Mouse (Mus musculus) hindbrain, embryonic 15.5 days (tissue): ENCODE data around the gene Neurl1b. TPM values are rescaled to one million over a fixed set of nuclear protein-coding genes. Genes with fewer than 3 reads are reported as not detected.

Source experiments
- ATAC-seq: fragments of 200-750 bp; cut with Nextera tagmentation; 2 replicates; pipeline ENCODE4 v1.8.0; 2017; ENCODE audit warnings: low read depth, moderate number of reproducible peaks, moderate TSS enrichment; ENCODE audit not compliant: low FRiP score
- H3K27ac ChIP-seq: fragments of 300-500 bp; sonication (generic); replicated peaks from 2 replicates; pipeline ENCODE4 v1.5.1; 2015; ENCODE audit warnings: mild to moderate bottlenecking, inconsistent platforms
- H3K27me3 ChIP-seq: fragments of 300-500 bp; sonication (generic); 2 replicates; pipeline ENCODE4 v1.6.1; 2015; ENCODE audit warnings: control low read depth, inconsistent platforms
- H3K36me3 ChIP-seq: fragments of 300-500 bp; sonication (generic); 2 replicates; pipeline ENCODE4 v1.6.1; 2015; ENCODE audit warnings: control low read depth, inconsistent platforms
- H3K4me1 ChIP-seq: fragments of 300-500 bp; sonication (generic); replicated peaks from 2 replicates; pipeline ENCODE4 v1.6.1; 2015; ENCODE audit warnings: control low read depth, inconsistent platforms
- H3K4me2 ChIP-seq: fragments of 300-500 bp; sonication (generic); 2 replicates; pipeline ENCODE4 v1.6.1; 2015; ENCODE audit warnings: moderate library complexity, mild to moderate bottlenecking, inconsistent platforms
- H3K4me3 ChIP-seq: fragments of 300-500 bp; sonication (generic); 2 replicates; pipeline ENCODE4 v1.5.1; 2015; ENCODE audit warnings: mild to moderate bottlenecking, inconsistent platforms
- H3K9ac ChIP-seq: fragments of 300-500 bp; sonication (generic); 2 replicates; pipeline ENCODE4 v1.6.1; 2015; ENCODE audit warnings: inconsistent platforms
- H3K9me3 ChIP-seq: fragments of 300-500 bp; sonication (generic); 2 replicates; pipeline ENCODE4 v1.6.1; 2016; ENCODE audit warnings: control low read depth, inconsistent platforms
- WGBS: fragments of 180-500 bp; shearing (Covaris S2); methylation state at CpG from one replicate; pipeline ENCODE4 v1.1.7; 2015; 5-methylcytosine and 5-hydroxymethylcytosine counted together
- polyA plus RNA-seq: library from polyadenylated mRNA; unstranded; fragments of >200 nt; fragmentation: Nextera tagmentation; extraction: Ambion mirVana; gene quantifications from 2 replicates; pipeline ENCODE4 v1.2.1, GENCODE M21; 2015

Neurl1b gene
- 1.6 and 1.9 TPM in 2 replicates for polyA plus RNA-seq

- Histone ChIP-seq H3K4me2 (peak within 1 kb of the TSS; percentile 84), H3K27ac (peak within 1 kb of the TSS; percentile 61), H3K9ac (peak within 1 kb of the TSS; percentile 73), H3K4me1 (peaks cover 21% of the 10 kb centered on the region), H3K27me3 (peaks cover 7% of the 10 kb centered on the region), H3K4me3 (peak within 1 kb of the TSS; percentile 92), H3K9me3 (no peaks in the 10 kb centered on the region), H3K36me3 (no peaks in the 10 kb centered on the region)
- peak; percentile 68 for ATAC-seq
- under 1% methylated on average over 95 of the region's 105 CpGs for WGBS
These were observed at the start of gene Neurl1b for GRCm38 (mm10) chr17:26414523-26415354. TSS of gene Neurl1b (plus strand) at chr17:26414829.

GRCm38 (mm10) chr17:26366792-26367191, 47.8 kb upstream of the Neurl1b start:
- Histone ChIP-seq H3K9me3 (no peaks in the 10 kb centered on the region), H3K4me3 (no peak overlapping the region), H3K4me1 (peaks cover 42% of the 10 kb centered on the region), H3K9ac (no peak overlapping the region), H3K27me3 (no peaks in the 10 kb centered on the region), H3K4me2 (no peak overlapping the region), H3K27ac (no peak overlapping the region), H3K36me3 (no peaks in the 10 kb centered on the region)
- WGBS, result 75% methylated on average over 4 of the region's 4 CpGs
- no peak for ATAC-seq

GRCm38 (mm10) chr17:26368336-26368992, 46.2 kb upstream of the Neurl1b start:
- H3K4me2 ChIP-seq, result no peak overlapping the region
- no peak overlapping the region for H3K4me3 ChIP-seq
- no peaks in the 10 kb centered on the region for H3K36me3 ChIP-seq
- no peak overlapping the region for H3K9ac ChIP-seq
- ATAC-seq, result no peak
- 64% methylated on average over 10 of the region's 10 CpGs for WGBS
- H3K9me3 ChIP-seq, result no peaks in the 10 kb centered on the region
- H3K4me1 ChIP-seq, result peaks cover 28% of the 10 kb centered on the region
- H3K27ac ChIP-seq, result no peak overlapping the region
- no peaks in the 10 kb centered on the region for H3K27me3 ChIP-seq

GRCm38 (mm10) chr17:26370521-26371245, 43.9 kb upstream of the Neurl1b start:
- no peaks in the 10 kb centered on the region for H3K9me3 ChIP-seq
- H3K4me3 ChIP-seq, result no peak overlapping the region
- H3K4me2 ChIP-seq, result no peak overlapping the region
- no peak for ATAC-seq
- no peaks in the 10 kb centered on the region for H3K36me3 ChIP-seq
- H3K27ac ChIP-seq, result no peak overlapping the region
- 44% methylated on average over 9 of the region's 9 CpGs for WGBS
- peaks cover 17% of the 10 kb centered on the region; the same call in 1 of the 2 replicates for H3K4me1 ChIP-seq
- no peak overlapping the region for H3K9ac ChIP-seq
- H3K27me3 ChIP-seq, result no peaks in the 10 kb centered on the region

GRCm38 (mm10) chr17:26371246-26371535, 43.4 kb upstream of the Neurl1b start:
- ATAC-seq, result no peak
- no peak overlapping the region for H3K4me2 ChIP-seq
- H3K9me3 ChIP-seq, result no peaks in the 10 kb centered on the region
- no peak overlapping the region for H3K27ac ChIP-seq
- 62% methylated on average over 3 of the region's 3 CpGs for WGBS
- peaks cover 16% of the 10 kb centered on the region; the same call in 1 of the 2 replicates for H3K4me1 ChIP-seq
- no peak overlapping the region for H3K9ac ChIP-seq
- no peaks in the 10 kb centered on the region for H3K27me3 ChIP-seq
- H3K36me3 ChIP-seq, result no peaks in the 10 kb centered on the region
- no peak overlapping the region for H3K4me3 ChIP-seq

DNA sequence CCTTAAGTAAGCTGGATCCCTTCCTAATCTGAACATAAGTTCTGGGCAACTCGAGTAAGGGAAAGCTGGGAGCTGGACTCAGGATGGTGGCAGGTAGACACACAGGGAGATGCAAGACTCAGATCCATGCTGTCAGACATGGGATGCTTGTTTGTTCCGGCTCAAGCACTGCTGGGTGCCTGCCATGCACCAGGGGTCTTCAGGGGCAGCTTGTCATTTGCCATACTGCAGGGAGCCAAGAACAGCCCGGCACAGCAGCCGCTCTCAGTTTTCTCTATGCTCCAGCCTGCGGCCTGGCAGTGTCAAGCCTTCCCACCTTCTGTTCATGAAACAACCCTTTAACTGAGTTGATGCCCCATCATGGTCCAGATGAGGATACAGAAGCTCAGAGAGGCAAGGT, 41.4 kb upstream of the Neurl1b start:
- Histone ChIP-seq H3K27ac (no peak overlapping the region), H3K4me2 (no peak overlapping the region), H3K36me3 (no peaks in the 10 kb centered on the region), H3K4me3 (no peak overlapping the region), H3K9ac (no peak overlapping the region), H3K4me1 (peaks cover 11% of the 10 kb centered on the region; the same call in 1 of the 2 replicates), H3K27me3 (no peaks in the 10 kb centered on the region), H3K9me3 (no peaks in the 10 kb centered on the region)
- ATAC-seq, result no peak
- WGBS, result 72% methylated on average over 5 of the region's 5 CpGs

DNA sequence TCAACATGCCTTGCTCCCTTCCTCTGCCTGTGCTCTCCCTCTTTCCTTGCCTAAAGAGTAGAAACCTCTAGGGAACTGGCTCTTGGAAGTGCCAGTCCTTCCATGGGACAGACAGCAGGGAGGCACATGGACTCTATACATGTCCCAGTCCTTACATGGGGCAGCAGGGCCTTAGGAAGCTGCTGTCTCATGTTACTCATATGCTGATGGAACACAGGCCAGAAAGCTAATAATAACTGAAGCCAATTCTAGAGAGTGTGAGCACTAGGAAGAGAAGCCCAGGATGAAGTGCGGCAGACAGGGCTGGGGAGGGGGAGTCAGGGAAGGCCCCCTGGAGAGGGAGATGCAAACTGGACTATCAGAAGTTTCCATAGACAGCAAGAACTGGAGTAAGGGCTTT, 38.2 kb upstream of the Neurl1b start:
- no peak for ATAC-seq
- peaks cover 15% of the 10 kb centered on the region for H3K4me1 ChIP-seq
- no peak overlapping the region for H3K4me2 ChIP-seq
- H3K36me3 ChIP-seq, result no peaks in the 10 kb centered on the region
- H3K9ac ChIP-seq, result no peak overlapping the region
- H3K27me3 ChIP-seq, result no peaks in the 10 kb centered on the region
- H3K9me3 ChIP-seq, result no peaks in the 10 kb centered on the region
- no peak overlapping the region for H3K27ac ChIP-seq
- H3K4me3 ChIP-seq, result no peak overlapping the region
- WGBS, result 81% methylated on average over 1 of the region's 1 CpGs

- Histone ChIP-seq H3K9ac (no peak overlapping the region), H3K4me2 (no peak overlapping the region), H3K4me1 (peaks cover 23% of the 10 kb centered on the region), H3K36me3 (no peaks in the 10 kb centered on the region), H3K9me3 (no peaks in the 10 kb centered on the region), H3K4me3 (no peak overlapping the region), H3K27me3 (no peaks in the 10 kb centered on the region), H3K27ac (no peak overlapping the region)
- ATAC-seq, result no peak
- 93% methylated on average over 4 of the region's 4 CpGs for WGBS
These were observed 37.5 kb upstream of the Neurl1b start for GRCm38 (mm10) chr17:26376994-26377744.

DNA sequence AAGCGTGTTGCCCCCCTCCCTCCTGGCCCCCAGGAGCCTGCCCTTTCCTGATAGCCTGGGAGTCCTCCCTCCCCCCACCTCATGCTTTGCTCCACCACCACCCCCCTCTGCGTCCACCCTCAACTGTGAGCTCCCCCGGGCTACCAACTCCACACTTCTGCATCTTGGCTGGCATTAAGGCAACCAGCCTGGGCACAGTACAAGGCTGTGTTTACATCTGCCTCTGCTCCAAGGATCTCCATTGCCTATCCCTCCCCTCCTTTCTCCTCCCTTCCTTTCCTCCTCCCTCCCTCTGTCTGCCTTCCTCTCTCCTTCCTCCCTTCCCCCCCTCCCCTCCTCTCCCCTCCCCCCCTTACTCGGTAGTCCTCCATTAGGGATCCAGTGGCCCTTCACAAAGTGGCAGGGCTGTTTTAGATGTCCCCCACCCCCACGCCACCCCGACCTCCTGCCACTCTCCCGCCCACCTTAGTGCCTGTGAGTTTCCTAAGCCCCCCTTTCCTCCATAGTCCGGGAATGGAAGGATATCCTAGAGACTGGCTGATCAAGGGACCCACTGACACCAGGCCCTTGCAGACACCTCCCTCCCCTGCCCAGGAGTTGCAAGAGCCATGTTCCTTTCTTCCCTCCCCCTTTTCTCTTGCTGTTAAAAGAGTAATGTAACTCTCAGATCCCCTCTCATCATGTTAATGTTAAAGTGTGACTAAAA, 34.2 kb upstream of the Neurl1b start:
- H3K4me2 ChIP-seq, result peak overlapping the region; percentile 43
- peaks cover 25% of the 10 kb centered on the region for H3K4me1 ChIP-seq
- H3K9ac ChIP-seq, result no peak overlapping the region
- peak overlapping the region; percentile 78 for H3K27ac ChIP-seq
- ATAC-seq, result peak; percentile 32; the same call in 1 of the 2 replicates
- H3K27me3 ChIP-seq, result no peaks in the 10 kb centered on the region
- WGBS, result 41% methylated on average over 8 of the region's 8 CpGs
- H3K4me3 ChIP-seq, result no peak overlapping the region
- no peaks in the 10 kb centered on the region for H3K9me3 ChIP-seq
- no peaks in the 10 kb centered on the region for H3K36me3 ChIP-seq

DNA sequence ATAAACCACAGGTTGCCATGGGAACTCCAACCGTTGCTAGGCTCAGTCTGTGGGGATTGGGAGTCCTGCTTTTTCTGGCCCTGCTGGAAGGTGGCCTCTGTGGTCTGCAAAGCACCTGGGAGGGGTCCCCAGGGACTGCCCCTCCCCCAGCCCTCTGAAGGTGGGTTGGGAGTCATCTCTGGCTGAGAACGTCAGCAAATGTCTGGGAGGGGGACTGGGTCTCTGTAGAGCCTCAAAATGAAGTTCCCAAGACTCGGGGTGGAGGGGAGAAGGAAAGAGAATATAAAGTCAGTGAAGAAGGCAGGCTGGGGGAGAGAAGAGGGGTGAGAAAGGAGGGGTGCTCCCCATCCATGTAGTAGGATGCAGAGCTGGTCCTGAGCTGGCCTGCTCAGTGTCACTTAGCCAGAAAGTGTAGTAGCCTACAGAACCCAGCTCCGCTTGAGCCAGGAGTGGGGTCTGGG, 33.6 kb upstream of the Neurl1b start:
- Histone ChIP-seq H3K27me3 (no peaks in the 10 kb centered on the region), H3K9me3 (no peaks in the 10 kb centered on the region), H3K4me3 (no peak overlapping the region), H3K36me3 (no peaks in the 10 kb centered on the region), H3K4me1 (peaks cover 25% of the 10 kb centered on the region), H3K27ac (peak overlapping the region; percentile 78), H3K4me2 (peak overlapping the region; percentile 43), H3K9ac (no peak overlapping the region)
- WGBS, result 34% methylated on average over 4 of the region's 4 CpGs
- ATAC-seq, result peak; percentile 88

DNA sequence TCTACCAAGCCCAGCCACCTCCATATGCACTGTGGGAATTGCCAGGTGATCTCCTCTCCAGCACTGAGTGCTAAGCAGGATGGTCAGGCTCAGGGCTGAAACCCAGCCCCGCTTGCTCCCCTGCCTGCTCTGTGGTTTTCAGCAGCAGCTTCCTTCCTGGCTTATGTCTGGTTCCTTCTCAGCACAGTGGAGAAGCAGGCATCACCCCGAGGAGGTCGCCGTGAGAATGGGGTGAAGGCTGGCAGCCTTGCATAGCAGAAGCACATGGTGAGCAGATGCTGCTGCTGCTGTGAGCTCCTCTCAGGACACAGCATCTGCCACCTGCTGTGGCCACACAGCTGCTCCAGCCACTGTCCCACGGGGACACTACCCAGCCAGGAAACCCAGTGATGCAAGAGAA, 33.0 kb upstream of the Neurl1b start:
- Histone ChIP-seq H3K9me3 (no peaks in the 10 kb centered on the region), H3K27ac (peak overlapping the region; percentile 78), H3K4me3 (no peak overlapping the region), H3K36me3 (no peaks in the 10 kb centered on the region), H3K4me1 (peaks cover 25% of the 10 kb centered on the region), H3K9ac (no peak overlapping the region), H3K27me3 (no peaks in the 10 kb centered on the region), H3K4me2 (no peak overlapping the region)
- ATAC-seq, result peak; percentile 7
- WGBS, result 44% methylated on average over 5 of the region's 5 CpGs
